Mouse (Mus musculus): Measurements from ENCODE around the gene Wrnip1. TPM values are rescaled to one million over a fixed set of nuclear protein-coding genes. Genes with fewer than 3 reads are reported as not detected.

Wrnip1 gene
- total and polyA plus RNA-seq, 3 experiments: 38.8 to 50.6 TPM; not detected in 1

DNA sequence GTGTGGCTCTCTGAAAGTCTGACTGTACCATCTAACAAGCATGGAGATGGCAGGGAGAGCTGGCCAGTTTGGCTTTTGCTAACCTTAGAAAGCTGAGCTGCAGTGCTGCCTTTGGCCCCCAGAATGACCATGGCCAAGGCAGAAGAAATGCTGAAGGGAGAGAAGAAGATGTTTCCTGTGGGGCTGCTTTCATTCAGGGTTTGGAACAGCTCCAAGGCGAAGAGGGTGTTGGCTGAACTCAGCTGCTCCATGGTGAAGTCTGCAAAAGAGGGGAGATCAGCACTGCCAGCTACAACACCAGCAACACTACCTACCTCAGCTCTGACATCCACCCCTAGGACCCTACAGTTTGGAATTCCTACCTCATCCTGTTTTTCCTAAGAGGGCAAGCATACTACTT is 48.3 kb downstream of the Wrnip1 start:
- no peaks in the 10 kb centered on the region for H3K9me3 ChIP-seq (replicated peaks; ENCODE audit: insufficient read depth, low read length)
- H3K9ac ChIP-seq (ENCODE audit: control insufficient read depth, low read depth, low read length, poor library complexity, severe bottlenecking): no peak overlapping the region
- H3K36me3 ChIP-seq (ENCODE audit: control insufficient read depth in 1 of 2, insufficient read depth in 2 of 2, low read length in 2 of 2): peaks cover 0 to 15% of the 10 kb centered on the region in 2 experiments; a peak in 2 of 4 replicates
- no peak overlapping the region for H3K4me3 ChIP-seq (ENCODE audit: control insufficient read depth in 1 of 2, insufficient read depth in 1 of 2, low read depth in 2 of 2, low read length in 2 of 2)
- H3K27me3 ChIP-seq (ENCODE audit: control insufficient read depth in 1 of 2, insufficient read depth in 2 of 2, low read length in 2 of 2): no peaks in the 10 kb centered on the region; a peak in 1 of 4 replicates
- peaks cover 10 to 31% of the 10 kb centered on the region in 2 experiments for H3K4me1 ChIP-seq (ENCODE audit: control insufficient read depth in 1 of 2, insufficient read depth in 2 of 2, low read length in 2 of 2)
- no peaks in the 10 kb centered on the region for H3K79me2 ChIP-seq (ENCODE audit: control insufficient read depth, insufficient read depth, low read length, poor library complexity)
- no peak overlapping the region for H3K27ac ChIP-seq (ENCODE audit: control insufficient read depth, low read depth, low read length)
- peak; percentile 64 for DNase-seq (ENCODE audit: low read depth, low spot score)
- TF ChIP-seq SMC3 (IDR thresholded peaks at IDR 0.05; ENCODE audit: low read depth, low read length) (no peak), E2F4 (IDR thresholded peaks at IDR 0.05; ENCODE audit: borderline replicate concordance, low read depth, low read length) (no peak), HCFC1 (IDR thresholded peaks at IDR 0.05; ENCODE audit: low read depth, low read length) (no peak), ETS1 (IDR thresholded peaks at IDR 0.05; ENCODE audit: low read depth, low read length) (peak; percentile 32; the same call in 1 of the 2 replicates), MAZ (IDR thresholded peaks at IDR 0.05; ENCODE audit: low read depth, low read length) (no peak), NRF1 (IDR thresholded peaks at IDR 0.05; ENCODE audit: insufficient read depth, low read depth, low read length, poor library complexity, severe bottlenecking) (no peak), POLR2A (IDR thresholded peaks at IDR 0.05; ENCODE audit: control insufficient read depth in 1 of 2, insufficient read depth in 1 of 2, low read depth in 1 of 2, low read length in 2 of 2, poor library complexity in 1 of 2) (no peak), SIN3A (IDR thresholded peaks at IDR 0.05; ENCODE audit: low read length) (peak; percentile 34; the same call in 1 of the 2 replicates), BHLHE40 (IDR thresholded peaks at IDR 0.05; ENCODE audit: borderline replicate concordance, low read depth, low read length) (no peak), CTCF (IDR thresholded peaks at IDR 0.05 in 2 of 3, conservative IDR thresholded peaks at IDR 0.05 in 1 of 3; ENCODE audit: control insufficient read depth in 1 of 3, insufficient read depth in 1 of 3, low read depth in 2 of 3, low read length in 3 of 3, poor library complexity in 1 of 3, severe bottlenecking in 1 of 3) (no peak)

DNA sequence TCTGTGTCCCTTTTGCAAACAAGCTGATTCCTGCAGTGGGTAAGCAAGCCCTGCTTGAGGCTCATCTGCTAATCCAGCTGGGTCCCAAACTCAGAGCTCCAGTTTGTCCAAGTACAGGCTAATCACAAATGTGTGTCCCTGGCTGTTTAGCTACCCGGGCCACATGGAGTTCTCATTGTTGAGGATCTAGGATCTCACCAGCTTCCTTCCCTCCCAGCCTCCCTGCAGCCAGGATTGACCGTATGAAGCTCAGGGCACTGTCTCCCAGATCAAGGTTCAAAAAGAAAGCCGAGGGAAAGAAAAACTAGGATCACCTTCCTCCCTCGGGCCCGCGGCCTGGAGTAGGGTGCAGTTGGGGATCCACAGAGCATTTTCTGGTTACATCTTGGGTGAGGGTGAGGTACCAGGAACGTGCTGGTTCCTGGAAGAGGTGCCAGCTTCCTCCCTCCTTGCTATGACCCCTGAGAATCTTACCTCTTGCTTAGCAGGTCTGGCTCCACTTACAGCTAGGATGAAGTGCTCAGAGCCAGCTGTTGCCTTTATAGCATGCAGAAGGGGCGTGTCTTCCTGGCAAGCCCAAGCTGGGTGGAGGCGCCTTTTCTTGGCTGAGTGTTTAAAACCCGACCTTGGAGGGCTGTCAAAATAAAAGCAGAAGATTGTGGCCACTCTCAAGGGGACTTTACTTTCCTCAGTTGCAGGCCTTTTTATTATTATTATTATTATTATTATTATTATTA is 49.0 kb downstream of the Wrnip1 start, which contains the start of gene Serpinb1a:
Gene Serpinb1a, minus strand, starts transcription at position 518 of the 737 bp plus-strand sequence.
- peak; percentile 92 for DNase-seq (ENCODE audit: low read depth, low spot score)
- peaks cover 10 to 31% of the 10 kb centered on the region in 2 experiments for H3K4me1 ChIP-seq (ENCODE audit: control insufficient read depth in 1 of 2, insufficient read depth in 2 of 2, low read length in 2 of 2)
- peak within 1 kb of the TSS; percentile 33 to 42 for H3K4me3 ChIP-seq (ENCODE audit: control insufficient read depth in 1 of 2, insufficient read depth in 1 of 2, low read depth in 2 of 2, low read length in 2 of 2)
- H3K79me2 ChIP-seq (ENCODE audit: control insufficient read depth, insufficient read depth, low read length, poor library complexity): no peaks in the 10 kb centered on the region
- TF ChIP-seq GABPA (IDR thresholded peaks at IDR 0.05; ENCODE audit: low read depth, low read length) (no peak), TBP (IDR thresholded peaks at IDR 0.05; ENCODE audit: low read depth, low read length) (peak; percentile 90), SIN3A (IDR thresholded peaks at IDR 0.05; ENCODE audit: low read length) (peak; percentile 88), ZMIZ1 (IDR thresholded peaks at IDR 0.05; ENCODE audit: low read depth, low read length) (peak; percentile 62; the same call in 1 of the 2 replicates), ETS1 (IDR thresholded peaks at IDR 0.05; ENCODE audit: low read depth, low read length) (peak; percentile 78), MXI1 (IDR thresholded peaks at IDR 0.05; ENCODE audit: low read depth, low read length) (peak; percentile 57; the same call in 1 of the 2 replicates), MAZ (IDR thresholded peaks at IDR 0.05; ENCODE audit: low read depth, low read length) (no peak), POLR2A (IDR thresholded peaks at IDR 0.05; ENCODE audit: control insufficient read depth in 1 of 2, insufficient read depth in 1 of 2, low read depth in 1 of 2, low read length in 2 of 2, poor library complexity in 1 of 2) (peak in 1 of 2 experiments; percentile 56; a peak in 2 of 4 replicates)
- peaks cover 0 to 15% of the 10 kb centered on the region in 2 experiments; a peak in 2 of 4 replicates for H3K36me3 ChIP-seq (ENCODE audit: control insufficient read depth in 1 of 2, insufficient read depth in 2 of 2, low read length in 2 of 2)
- H3K9me3 ChIP-seq (replicated peaks; ENCODE audit: insufficient read depth, low read length): no peaks in the 10 kb centered on the region
- no peak within 1 kb of the TSS for H3K27ac ChIP-seq (ENCODE audit: control insufficient read depth, low read depth, low read length)
- H3K9ac ChIP-seq (ENCODE audit: control insufficient read depth, low read depth, low read length, poor library complexity, severe bottlenecking): peak within 1 kb of the TSS; percentile 31
- peaks cover 0 to 3% of the 10 kb centered on the region in 2 experiments; a peak in 2 of 4 replicates for H3K27me3 ChIP-seq (ENCODE audit: control insufficient read depth in 1 of 2, insufficient read depth in 2 of 2, low read length in 2 of 2)
